8 mouse cellular contexts compared by ENCODE assay signal in genomic region chr19:30549044-30549853, GRCm38 (mm10). TPM values are rescaled to one million over a fixed set of nuclear protein-coding genes. Genes with fewer than 3 reads are reported as not detected.
A peak's percentile ranks its signal among the peaks of the same experiment; 100 is the strongest.
DNase-seq lines count a peak whose midpoint lies in the region; ATAC-seq and TF ChIP-seq lines count a peak whose summit lies in the region.

TSS of gene Dkk1 (minus strand) at chr19:30549665.

- H3K4me1 ChIP-seq in forebrain, embryonic 12.5 days, result peaks cover 28% of the 10 kb centered on the region
- peaks cover 4% of the 10 kb centered on the region; the same call in 1 of the 2 replicates for H3K4me1 ChIP-seq in kidney, adult 2 months (ENCODE audit: control insufficient read depth, insufficient read depth, low read length)
- peaks cover 13% of the 10 kb centered on the region for H3K4me1 ChIP-seq in stomach, embryonic 16.5 days (ENCODE audit: control insufficient read depth, insufficient read depth, low read length)

- peak; percentile 11 for DNase-seq in thymus, postnatal 14 days
- no peak for DNase-seq in thymus, adult 18-20 months
- peak; percentile 23 for DNase-seq in kidney, adult 2 months
- peak; percentile 36 for DNase-seq in lung, postnatal 10 days
- no peak for DNase-seq in frontal cortex, postnatal 25 days (ENCODE audit: low spot score in 2 of 2)
- DNase-seq in layer of hippocampus, postnatal 14 days (ENCODE audit: low spot score in 2 of 2), result no peak

- peak within 1 kb of the TSS; percentile 60 for H3K4me2 ChIP-seq in forebrain, embryonic 12.5 days
- H3K4me2 ChIP-seq in stomach, embryonic 16.5 days (ENCODE audit: low read depth, low read length), result peak within 1 kb of the TSS; percentile 53

- peaks cover 85% of the 10 kb centered on the region for H3K27me3 ChIP-seq in forebrain, embryonic 12.5 days
- H3K27me3 ChIP-seq in kidney, adult 2 months (replicated peaks; ENCODE audit: control insufficient read depth, insufficient read depth, low read length), result peaks cover 8% of the 10 kb centered on the region
- peaks cover 65% of the 10 kb centered on the region for H3K27me3 ChIP-seq in stomach, embryonic 16.5 days (ENCODE audit: control insufficient read depth, insufficient read depth, low read length)

- H3K4me3 ChIP-seq in forebrain, embryonic 12.5 days (replicated peaks), result peak within 1 kb of the TSS; percentile 40
- peak within 1 kb of the TSS; percentile 26; the same call in 1 of the 2 replicates for H3K4me3 ChIP-seq in kidney, adult 2 months (ENCODE audit: insufficient read depth, low read depth, low read length)
- H3K4me3 ChIP-seq in stomach, embryonic 16.5 days (replicated peaks; ENCODE audit: low read length), result peak within 1 kb of the TSS; percentile 39

- ATAC-seq in forebrain, embryonic 12.5 days (ENCODE audit: low FRiP score), result peak; percentile 84
- ATAC-seq in stomach, embryonic 16.5 days (ENCODE audit: insufficient read depth, low FRiP score), result peak; percentile 53; the same call in 1 of the 2 replicates

- TF ChIP-seq CTCF in kidney, adult 2 months (conservative IDR thresholded peaks at IDR 0.05; ENCODE audit: insufficient read depth, insufficient read length, low read depth, low read length), result 0 out of 2 replicates have a peak, but pooled peaks have one; percentile 19

- TF ChIP-seq POLR2A in kidney, adult 2 months (IDR thresholded peaks at IDR 0.05; ENCODE audit: low read depth, low read length), result no peak

- peak within 1 kb of the TSS; percentile 40; the same call in 1 of the 2 replicates for H3K9ac ChIP-seq in forebrain, embryonic 12.5 days
- H3K9ac ChIP-seq in stomach, embryonic 16.5 days (ENCODE audit: low read length), result no peak within 1 kb of the TSS

- H3K27ac ChIP-seq in forebrain, embryonic 12.5 days, result no peak within 1 kb of the TSS
- no peak within 1 kb of the TSS for H3K27ac ChIP-seq in kidney, adult 2 months (ENCODE audit: insufficient read depth, low read depth, low read length)
- no peak within 1 kb of the TSS for H3K27ac ChIP-seq in stomach, embryonic 16.5 days (ENCODE audit: low read length)

- WGBS in forebrain, embryonic 12.5 days, result under 1% methylated on average over 26 of the region's 26 CpGs
- under 1% methylated on average over 26 of the region's 26 CpGs for WGBS in kidney, adult 2 months
- under 1% methylated on average over 26 of the region's 26 CpGs for WGBS in stomach, embryonic 16.5 days

- no peaks in the 10 kb centered on the region for H3K36me3 ChIP-seq in forebrain, embryonic 12.5 days (replicated peaks)
- H3K36me3 ChIP-seq in kidney, adult 2 months (ENCODE audit: control insufficient read depth, insufficient read depth, low read length), result no peaks in the 10 kb centered on the region
- no peaks in the 10 kb centered on the region for H3K36me3 ChIP-seq in stomach, embryonic 16.5 days (ENCODE audit: control insufficient read depth, insufficient read depth, low read length)

- no peaks in the 10 kb centered on the region for H3K9me3 ChIP-seq in forebrain, embryonic 12.5 days
- no peaks in the 10 kb centered on the region for H3K9me3 ChIP-seq in stomach, embryonic 16.5 days (replicated peaks; ENCODE audit: control insufficient read depth, low read length)

RNA-seq across cellular contexts. Expression of gene Dkk1, which starts in this region (rescaled TPM):
- polyA plus RNA-seq in forebrain, embryonic 12.5 days (2016; fragmentation: Nextera tagmentation; extraction: Ambion mirVana), result 3.0 and 3.1 TPM in 2 replicates
- 0.08 TPM in 1 of 2 replicates, not detected in the other for polyA plus RNA-seq in kidney, adult 2 months (2012; rRNA removed)
- 0.72 and 1.2 TPM in 2 replicates for polyA plus RNA-seq in stomach, embryonic 16.5 days (2015; fragmentation: Nextera tagmentation; extraction: Ambion mirVana)
- total RNA-seq in layer of hippocampus, postnatal 14 days (2021), result not detected

Comparison
In these comparisons a context has a peak if more than half of its experiments do, and no peak if none do; other contexts are left out.
1. DNase-seq: peak in thymus, postnatal 14 days (single experiment) and lung, postnatal 10 days (single experiment); none in thymus, adult 18-20 months (0 of 2), frontal cortex, postnatal 25 days (0 of 2) and layer of hippocampus, postnatal 14 days (0 of 2).
2. Peak in DNase-seq and H3K4me3 ChIP-seq in kidney, adult 2 months; RNA of the gene not detected or under 1 TPM.
3. Peak in every context shown above with its lines, with median percentiles within 50 percentile points of each other: H3K4me3 ChIP-seq.